ENCODE assay signal across 11 mouse cellular contexts in the genomic region with DNA sequence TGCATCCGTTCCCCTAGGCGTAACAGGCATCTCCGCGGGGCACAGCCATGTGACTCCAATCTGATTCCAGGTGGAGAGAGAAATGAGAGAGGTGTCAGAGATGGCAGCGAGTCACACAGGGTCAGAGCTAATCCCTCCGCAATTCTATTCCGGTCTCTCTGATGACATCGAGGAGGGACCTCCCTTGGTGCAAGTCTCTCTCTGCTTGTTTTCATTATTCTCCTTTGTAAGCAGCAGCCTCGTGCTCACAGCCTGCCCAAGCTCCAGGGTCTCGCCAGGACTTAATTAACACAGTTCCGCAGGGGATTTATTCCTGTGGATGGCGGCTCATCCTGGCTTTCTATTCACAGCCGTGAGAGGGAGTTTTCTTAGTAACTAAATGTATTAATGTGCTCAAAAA.
A peak's percentile ranks its signal among the peaks of the same experiment; 100 is the strongest.
DNase-seq lines count a peak whose midpoint lies in the region; ATAC-seq and TF ChIP-seq lines count a peak whose summit lies in the region.
"Had no signal": no experiment of that assay in that cellular context is flagged by ENCODE, and none has a peak within 500 bp of the region (broad histone marks: within the 10 kb centered on the region; RNA-seq: fewer than 3 reads in every experiment).

No protein-coding gene starts in this region.

- H3K36me3 ChIP-seq in E14TG2a.4 (ENCODE audit: insufficient read depth, low read length): no peaks in the 10 kb centered on the region
- H3K36me3 ChIP-seq in forebrain, embryonic 15.5 days: no peaks in the 10 kb centered on the region
- no peaks in the 10 kb centered on the region for H3K36me3 ChIP-seq in midbrain, embryonic 14.5 days (ENCODE audit: control insufficient read depth, insufficient read depth, low read length)
- no peaks in the 10 kb centered on the region for H3K36me3 ChIP-seq in liver, embryonic 12.5 days

- H3K9me3 ChIP-seq in E14TG2a.4 (ENCODE audit: low read length): 0 out of 2 replicates have a peak, but pooled peaks cover 3% of the 10 kb centered on the region
- no peaks in the 10 kb centered on the region for H3K9me3 ChIP-seq in forebrain, embryonic 15.5 days
- H3K9me3 ChIP-seq in midbrain, embryonic 14.5 days (ENCODE audit: control insufficient read depth, low read length): no peaks in the 10 kb centered on the region
- H3K9me3 ChIP-seq in liver, embryonic 12.5 days (replicated peaks): 0 out of 2 replicates have a peak, but pooled peaks cover 3% of the 10 kb centered on the region

- H3K4me1 ChIP-seq in E14TG2a.4 (replicated peaks; ENCODE audit: low read depth, low read length): peaks cover 48% of the 10 kb centered on the region
- peaks cover 18% of the 10 kb centered on the region for H3K4me1 ChIP-seq in forebrain, embryonic 15.5 days
- H3K4me1 ChIP-seq in midbrain, embryonic 14.5 days (ENCODE audit: control insufficient read depth, insufficient read depth, low read length): peaks cover 10% of the 10 kb centered on the region
- H3K4me1 ChIP-seq in liver, embryonic 12.5 days: no peaks in the 10 kb centered on the region

- no peak overlapping the region; the same call in 1 of the 2 replicates for H3K9ac ChIP-seq in forebrain, embryonic 15.5 days (replicated peaks)
- H3K9ac ChIP-seq in midbrain, embryonic 14.5 days (replicated peaks; ENCODE audit: low read length): peak overlapping the region; percentile 14; the same call in 1 of the 2 replicates
- no peak overlapping the region for H3K9ac ChIP-seq in liver, embryonic 12.5 days

- H3K4me3 ChIP-seq in E14TG2a.4 (replicated peaks; ENCODE audit: low read length): peak overlapping the region; percentile 20; the same call in 1 of the 2 replicates
- no peak overlapping the region for H3K4me3 ChIP-seq in forebrain, embryonic 15.5 days
- no peak overlapping the region for H3K4me3 ChIP-seq in midbrain, embryonic 14.5 days (replicated peaks; ENCODE audit: low read depth, low read length)
- no peak overlapping the region for H3K4me3 ChIP-seq in liver, embryonic 12.5 days

- H3K27ac ChIP-seq in forebrain, embryonic 15.5 days (replicated peaks): peak overlapping the region; percentile 46; the same call in 1 of the 2 replicates
- H3K27ac ChIP-seq in midbrain, embryonic 14.5 days (replicated peaks; ENCODE audit: low read depth, low read length): peak overlapping the region; percentile 34
- no peak overlapping the region for H3K27ac ChIP-seq in liver, embryonic 12.5 days
- H3K27ac ChIP-seq: stomach, postnatal 0 days had no signal

- intact Hi-C loops in heart, postnatal 25 days (cut with DNase I): no loop called here

- H3K4me2 ChIP-seq in forebrain, embryonic 15.5 days (replicated peaks): peak overlapping the region; percentile 32
- H3K4me2 ChIP-seq in midbrain, embryonic 14.5 days (ENCODE audit: low read length): peak overlapping the region; percentile 32
- H3K4me2 ChIP-seq in liver, embryonic 12.5 days: no peak overlapping the region

- peak; percentile 50; the same call in 1 of the 2 replicates for ATAC-seq in forebrain, embryonic 15.5 days (replicated peaks)
- no peak; the same call in 1 of the 2 replicates for ATAC-seq in midbrain, embryonic 14.5 days (ENCODE audit: low FRiP score, low TSS enrichment)
- no peak for ATAC-seq in liver, embryonic 12.5 days
- ATAC-seq: intestine, embryonic 16.5 days had no signal

- no peak for TF ChIP-seq CTCF in E14TG2a.4 (conservative IDR thresholded peaks at IDR 0.05; ENCODE audit: low read length)

- WGBS in forebrain, embryonic 15.5 days: 0% methylated on average over 13 of the region's 13 CpGs
- WGBS in midbrain, embryonic 14.5 days: 2% methylated on average over 13 of the region's 13 CpGs
- WGBS in liver, embryonic 12.5 days (ENCODE audit: insufficient replicate concordance): 23% methylated on average over 13 of the region's 13 CpGs

- H3K27me3 ChIP-seq in E14TG2a.4 (ENCODE audit: insufficient read depth, low read length): peaks cover 11% of the 10 kb centered on the region
- H3K27me3 ChIP-seq in forebrain, embryonic 15.5 days: 0 out of 2 replicates have a peak, but pooled peaks cover 2% of the 10 kb centered on the region
- no peaks in the 10 kb centered on the region for H3K27me3 ChIP-seq in midbrain, embryonic 14.5 days (ENCODE audit: control insufficient read depth, insufficient read depth, low read length)
- no peaks in the 10 kb centered on the region for H3K27me3 ChIP-seq in liver, embryonic 12.5 days (replicated peaks)

- peak; percentile 42 to 46 for DNase-seq in cerebellum, postnatal 14 days
- no peak for DNase-seq in cerebellum, adult 9-10 months
- peak; percentile 81 for DNase-seq in midbrain, embryonic 14.5 days
- no peak for DNase-seq in heart, postnatal 25 days (ENCODE audit: low spot score)
- DNase-seq in adipocyte (ENCODE audit: low spot score): no peak
- DNase-seq: gastrocnemius, postnatal 25 days had no signal

Comparison
In these comparisons a context has a peak if more than half of its experiments do, and no peak if none do; other contexts are left out.
1. DNase-seq: peak in cerebellum, postnatal 14 days (2 of 2) and midbrain, embryonic 14.5 days (single experiment); none in cerebellum, adult 9-10 months (single experiment), heart, postnatal 25 days (single experiment) and adipocyte (single experiment).